Mouse (Mus musculus) intestine, postnatal 0 days (tissue): ENCODE data around the gene Mettl6. TPM values are rescaled to one million over a fixed set of nuclear protein-coding genes. Genes with fewer than 3 reads are reported as not detected.
"Not testable (repeated sequence)": the region's sequence is repeated elsewhere in the genome, so short reads cannot be mapped to it uniquely, and the experiment has no call there.

Source experiments
- ATAC-seq: fragments of 200-750 bp; cut with Nextera tagmentation; 2 replicates; pipeline ENCODE4 v1.8.0; 2017; ENCODE audit warnings: mild to moderate bottlenecking, moderate TSS enrichment, moderate library complexity
- H3K27ac ChIP-seq: fragments of 300-500 bp; sonication (generic); 2 replicates; pipeline ENCODE4 v1.5.1; 2014; ENCODE audit warnings: mild to moderate bottlenecking, low read depth, low read length, moderate library complexity
- H3K27me3 ChIP-seq: fragments of 300-500 bp; sonication (generic); replicated peaks from 2 replicates; pipeline ENCODE4 v1.6.1; 2014; ENCODE audit warnings: low read length, mixed read lengths; ENCODE audit not compliant: control insufficient read depth, insufficient read depth
- H3K36me3 ChIP-seq: fragments of 300-500 bp; sonication (generic); 2 replicates; pipeline ENCODE4 v1.6.1; 2014; ENCODE audit warnings: mild to moderate bottlenecking, moderate library complexity; ENCODE audit not compliant: control insufficient read depth, insufficient read depth
- H3K4me1 ChIP-seq: fragments of 300-500 bp; sonication (generic); replicated peaks from 2 replicates; pipeline ENCODE4 v1.6.1; 2014; ENCODE audit warnings: antibody characterized with exemption, low read length, mixed read lengths; ENCODE audit not compliant: control insufficient read depth, insufficient read depth
- H3K4me2 ChIP-seq: fragments of 300-500 bp; sonication (generic); replicated peaks from 2 replicates; pipeline ENCODE4 v1.6.1; 2014; ENCODE audit warnings: low read depth, mild to moderate bottlenecking, moderate library complexity
- H3K4me3 ChIP-seq: fragments of 300-500 bp; sonication (generic); 2 replicates; pipeline ENCODE4 v1.5.1; 2014; ENCODE audit warnings: low read depth, low read length
- H3K9ac ChIP-seq: fragments of 300-500 bp; sonication (generic); 2 replicates; pipeline ENCODE4 v1.6.1; 2014; ENCODE audit warnings: mild to moderate bottlenecking, low read depth, low read length
- H3K9me3 ChIP-seq: fragments of 300-500 bp; sonication (generic); 2 replicates; pipeline ENCODE4 v1.6.1; 2016; ENCODE audit warnings: mixed run types; ENCODE audit not compliant: control insufficient read depth
- CTCF ChIP-seq: sonication (generic); IDR thresholded peaks from 2 replicates; pipeline ENCODE4 v1.5.1; 2016; ENCODE audit warnings: low read depth, mild to moderate bottlenecking, control low read depth, antibody characterized with exemption, moderate library complexity
- WGBS: fragments of 180-500 bp; shearing (Covaris S2); extraction: QIAGEN DNeasy Blood & Tissue Kit; methylation state at CpG from one replicate; pipeline ENCODE4 v1.1.7; 2014; 5-methylcytosine and 5-hydroxymethylcytosine counted together
- polyA plus RNA-seq: library from polyadenylated mRNA; unstranded; fragments of >200 nt; fragmentation: Nextera tagmentation; extraction: Ambion mirVana; gene quantifications from 2 replicates; pipeline ENCODE4 v1.2.1, GENCODE M21; 2015

Mettl6 gene
- polyA plus RNA-seq, 1 experiment from 2014 or later: 28.2 TPM

DNA sequence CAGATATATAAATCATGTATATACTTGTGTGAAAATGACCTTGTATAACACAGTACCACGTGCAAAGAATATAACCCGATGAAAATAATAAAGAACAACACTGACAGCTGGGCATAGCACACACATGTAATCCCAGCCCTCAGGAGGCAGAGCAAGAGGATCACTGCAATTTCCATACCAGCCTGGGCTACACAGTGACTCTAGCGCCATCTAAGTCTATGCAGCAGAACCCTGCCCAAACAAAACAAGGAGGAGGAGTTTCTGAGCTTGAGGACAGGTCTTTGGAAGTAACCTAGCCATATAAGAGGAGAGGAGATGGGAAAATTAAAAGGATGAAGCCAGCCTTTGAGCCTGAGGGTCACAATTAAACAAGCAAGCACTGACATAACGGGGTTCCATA is 25.1 kb downstream of the Mettl6 start:
- no peak overlapping the region for H3K4me2 ChIP-seq
- no peaks in the 10 kb centered on the region for H3K27me3 ChIP-seq
- 60% methylated on average over 4 of the region's 4 CpGs for WGBS
- no peak for ATAC-seq
- no peaks in the 10 kb centered on the region for H3K36me3 ChIP-seq
- H3K9ac ChIP-seq: no peak overlapping the region
- no peaks in the 10 kb centered on the region for H3K9me3 ChIP-seq
- no peaks in the 10 kb centered on the region for H3K4me1 ChIP-seq
- H3K4me3 ChIP-seq: no peak overlapping the region
- peak; percentile 44 for TF ChIP-seq CTCF
- H3K27ac ChIP-seq: no peak overlapping the region

- no peak overlapping the region for H3K4me3 ChIP-seq
- no peaks in the 10 kb centered on the region for H3K9me3 ChIP-seq
- no peak overlapping the region for H3K27ac ChIP-seq
- no peak overlapping the region for H3K4me2 ChIP-seq
- H3K4me1 ChIP-seq: no peaks in the 10 kb centered on the region
- 62% methylated on average over 8 of the region's 8 CpGs for WGBS
- no peak overlapping the region for H3K9ac ChIP-seq
- ATAC-seq: no peak
- H3K36me3 ChIP-seq: no peaks in the 10 kb centered on the region
- peak; percentile 69 for TF ChIP-seq CTCF
- H3K27me3 ChIP-seq: no peaks in the 10 kb centered on the region
Measured at GRCm38 (mm10) chr14:31464176-31464575, 30.7 kb downstream of the Mettl6 start.

DNA sequence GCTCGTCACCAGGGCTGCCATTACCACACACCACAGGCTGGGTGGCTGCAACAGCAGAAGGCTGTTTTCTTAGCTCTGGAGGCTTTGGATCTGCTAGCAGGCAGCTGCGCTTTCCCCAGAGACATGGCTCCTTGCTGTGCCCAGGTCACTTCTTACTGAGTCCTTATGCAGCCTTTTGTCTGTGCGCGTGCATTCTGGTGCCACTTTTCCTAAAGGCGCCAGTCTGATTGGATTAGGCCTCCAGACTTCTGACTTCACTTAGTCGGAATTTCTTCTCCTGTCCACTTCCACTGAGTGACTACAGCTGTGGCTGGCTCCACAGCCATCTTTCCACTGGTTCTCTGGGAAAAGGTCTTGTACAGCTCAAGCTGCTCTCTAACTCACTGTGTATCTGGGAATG is 32.0 kb downstream of the Mettl6 start:
- Histone ChIP-seq H3K9ac (no peak overlapping the region), H3K27ac (no peak overlapping the region)

DNA sequence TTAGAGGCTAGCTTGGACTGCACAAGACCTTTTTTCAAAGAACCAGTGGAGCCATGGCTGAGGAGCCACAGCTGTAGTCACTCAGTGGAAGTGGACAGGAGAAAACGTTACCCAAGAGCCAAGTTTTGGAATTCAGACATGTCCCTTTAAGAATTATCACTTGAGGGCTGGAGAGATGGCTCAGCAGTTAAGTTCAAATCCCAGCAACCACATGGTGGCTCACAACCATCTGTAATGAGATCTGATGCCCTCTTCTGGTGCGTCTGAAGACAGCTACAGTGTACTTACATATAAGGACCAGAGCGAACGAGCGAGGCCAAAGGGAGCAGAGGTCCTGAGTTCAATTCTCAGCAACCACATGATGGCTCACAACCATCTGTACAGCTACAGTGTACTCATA is 32.6 kb downstream of the Mettl6 start:
- not testable (repeated sequence) for H3K4me3 ChIP-seq, H3K9ac ChIP-seq, ATAC-seq, H3K4me1 ChIP-seq, H3K27me3 ChIP-seq, H3K4me2 ChIP-seq, H3K36me3 ChIP-seq, H3K9me3 ChIP-seq, H3K27ac ChIP-seq
- 69% methylated on average over 5 of the region's 5 CpGs for WGBS
- peak; percentile 46; the same call in 1 of the 2 replicates for TF ChIP-seq CTCF

More for the DNA sequence above, 32.0 kb downstream of the Mettl6 start:
- WGBS: 66% methylated on average over 6 of the region's 6 CpGs
- Histone ChIP-seq H3K9me3 (no peaks in the 10 kb centered on the region), H3K4me1 (no peaks in the 10 kb centered on the region), H3K27me3 (no peaks in the 10 kb centered on the region), H3K36me3 (no peaks in the 10 kb centered on the region), H3K4me3 (no peak overlapping the region), H3K4me2 (no peak overlapping the region)
- ATAC-seq: no peak
- TF ChIP-seq CTCF: no peak

DNA sequence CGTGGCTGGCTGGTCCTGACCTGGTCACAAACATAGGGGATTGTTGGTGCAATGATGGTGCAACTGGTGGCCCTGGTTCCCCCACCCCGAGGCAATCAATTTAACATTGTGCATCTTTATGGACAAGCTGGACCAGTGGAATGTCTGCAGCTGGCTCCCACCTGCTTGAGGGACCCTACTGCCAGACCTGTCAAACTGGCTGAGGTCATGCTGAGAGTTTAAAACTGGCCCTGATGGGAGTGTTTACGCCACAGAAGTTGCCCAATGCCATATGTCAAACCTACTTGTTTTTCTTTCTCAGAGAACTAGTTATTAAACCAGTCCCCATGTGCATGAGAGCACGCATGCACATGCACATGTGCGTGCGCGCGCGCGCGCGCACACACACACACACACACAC is 36.8 kb downstream of the Mettl6 start:
- no peak overlapping the region for H3K27ac ChIP-seq
- H3K36me3 ChIP-seq: no peaks in the 10 kb centered on the region
- no peaks in the 10 kb centered on the region for H3K4me1 ChIP-seq
- H3K4me2 ChIP-seq: no peak overlapping the region
- no peaks in the 10 kb centered on the region for H3K27me3 ChIP-seq
- no peak for TF ChIP-seq CTCF
- H3K9ac ChIP-seq: no peak overlapping the region
- H3K4me3 ChIP-seq: no peak overlapping the region
- ATAC-seq: no peak
- WGBS: 87% methylated on average over 12 of the region's 12 CpGs
- no peaks in the 10 kb centered on the region for H3K9me3 ChIP-seq

- H3K9me3 ChIP-seq: no peaks in the 10 kb centered on the region
- no peak overlapping the region for H3K27ac ChIP-seq
- H3K27me3 ChIP-seq: no peaks in the 10 kb centered on the region
- 81% methylated on average over 6 of the region's 6 CpGs for WGBS
- H3K4me3 ChIP-seq: no peak overlapping the region
- H3K4me1 ChIP-seq: no peaks in the 10 kb centered on the region
- H3K4me2 ChIP-seq: no peak overlapping the region
- no peak for ATAC-seq
- no peak overlapping the region for H3K9ac ChIP-seq
- TF ChIP-seq CTCF: no peak
- H3K36me3 ChIP-seq: no peaks in the 10 kb centered on the region
Measured at GRCm38 (mm10) chr14:31456064-31456721, 38.6 kb downstream of the Mettl6 start.
